Mouse (Mus musculus) erythroblast, embryonic 14.5 days (primary cell): ENCODE measurements around the gene Dtnbp1.

Source experiments
- GATA1 ChIP-seq: IDR thresholded peaks from 2 replicates; pipeline ENCODE4 v1.6.1; 2012; ENCODE audit warnings: low read length, inconsistent platforms, mixed read lengths
- TAL1 ChIP-seq: IDR thresholded peaks from 3 replicates; pipeline ENCODE4 v1.6.1; 2012; ENCODE audit warnings: low read length, inconsistent platforms, mixed read lengths

DNA sequence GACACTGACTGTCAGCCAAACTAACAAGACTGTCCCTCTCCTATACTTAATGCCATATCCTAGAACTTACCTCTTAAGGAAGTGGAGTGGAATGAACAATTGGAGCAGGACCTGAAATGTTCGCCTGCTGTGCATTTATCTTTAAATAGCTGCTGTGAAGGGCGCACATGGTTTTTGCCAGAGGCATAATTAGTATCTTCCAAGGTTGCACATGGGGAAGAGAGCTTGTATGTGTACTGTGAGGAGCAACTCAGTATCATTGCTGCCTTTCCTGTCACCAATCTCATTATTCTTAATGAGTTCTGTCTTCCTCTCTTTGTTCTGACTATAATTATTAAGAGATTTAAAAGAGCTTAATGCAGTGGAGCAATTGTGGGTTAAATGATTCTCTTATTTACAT, 125.1 kb downstream of the Dtnbp1 start:
- TF ChIP-seq GATA1 (no peak), TAL1 (no peak)
